Mouse (Mus musculus) megakaryocyte, adult 5-6 weeks (primary cell): ENCODE measurements at regions not wholly inside any gene's neighbourhood (a gene's known extent, or its start where the extent isn't known, plus 50 kb on each side); places are given as distances from the start of the nearest gene placed in this dataset.

ENCODE experiments used
- ATAC-seq: 2 replicates; pipeline ENCODE4 v1.8.0; 2016; ENCODE audit warnings: mild to moderate bottlenecking, inconsistent platforms; ENCODE audit not compliant: poor library complexity, severe bottlenecking

DNA sequence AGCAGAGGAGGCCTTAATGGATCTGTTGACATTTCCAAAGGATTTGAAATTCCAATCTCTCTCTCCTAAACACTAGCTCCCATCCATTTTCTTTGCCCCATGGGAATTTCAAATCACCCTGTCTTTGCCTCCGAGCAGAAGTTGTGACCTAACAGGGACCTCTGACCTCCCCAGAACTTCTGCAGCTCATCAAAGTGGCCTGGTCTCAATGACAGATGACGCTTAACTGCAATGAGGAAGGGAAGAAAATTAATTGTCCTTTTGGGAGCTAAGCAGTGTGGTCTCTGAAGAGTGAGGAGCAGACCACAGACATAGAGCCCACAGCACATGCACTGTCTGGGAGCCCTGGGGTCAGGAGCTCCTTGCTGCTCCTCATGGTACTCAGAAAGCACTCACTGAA is 155.3 kb downstream of the Tox3 start:
- no peak for ATAC-seq

DNA sequence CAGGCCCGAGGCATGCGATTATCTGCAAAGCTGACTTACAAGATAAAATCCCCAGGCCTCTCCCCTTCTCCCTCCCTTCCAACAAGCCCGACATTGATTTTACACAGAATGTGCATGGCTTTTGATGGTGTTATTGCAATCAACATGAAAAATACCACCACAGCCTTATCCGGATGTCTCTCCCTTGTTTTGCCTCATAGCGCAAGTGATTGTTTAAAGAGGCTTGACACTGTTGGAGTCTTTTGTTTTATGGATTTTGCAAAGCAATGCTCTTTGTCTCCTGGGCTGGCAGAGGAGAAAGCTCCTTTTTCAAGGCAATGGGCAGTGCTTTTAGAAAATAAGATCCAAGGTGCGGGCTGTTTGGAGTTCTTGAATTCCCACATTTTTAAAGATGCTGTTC is 165.3 kb downstream of the Tox3 start:
- ATAC-seq = no peak

DNA sequence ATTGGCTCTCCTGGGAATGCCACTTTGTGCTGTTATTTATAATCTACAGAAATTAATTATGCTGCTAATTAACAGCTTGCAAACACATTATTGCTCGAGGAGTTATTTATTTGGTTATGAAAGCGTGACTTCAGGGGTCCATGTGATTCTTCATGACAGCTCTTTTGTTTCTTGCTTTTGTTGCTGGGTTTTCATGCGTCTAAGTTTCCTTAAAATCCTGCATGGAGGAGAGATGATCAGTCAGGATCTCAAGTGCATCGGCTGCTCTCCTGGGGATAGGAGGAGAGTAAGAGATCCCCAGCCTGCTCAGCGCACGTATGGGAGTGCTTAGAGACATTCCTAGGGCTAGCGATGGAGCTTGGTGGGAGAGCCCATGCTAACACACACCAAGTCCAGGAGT is 171.4 kb downstream of the Tox3 start:
- no peak for ATAC-seq

DNA sequence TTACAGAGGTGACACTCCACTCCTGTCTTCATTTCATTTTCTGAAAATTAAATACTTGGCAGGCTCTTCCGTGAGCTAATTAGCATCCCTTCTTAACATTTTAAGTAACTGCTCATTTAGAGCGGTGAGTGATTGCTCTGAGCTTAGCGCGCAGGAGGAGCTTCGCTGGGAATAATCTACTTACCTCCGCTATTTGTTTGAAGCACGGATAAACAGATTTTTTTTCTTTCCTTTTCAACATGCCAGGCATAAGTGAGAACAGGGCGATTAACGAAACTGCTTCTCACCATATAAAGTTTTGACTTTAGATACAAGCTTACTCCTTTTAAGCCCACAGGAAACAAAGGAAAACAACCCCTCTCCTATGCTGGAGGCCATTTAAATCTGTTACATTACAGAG is 171.8 kb downstream of the Tox3 start:
- no peak for ATAC-seq

GRCm38 (mm10) chr8:90166639-90167038 is 181.5 kb downstream of the Tox3 start:
- no peak for ATAC-seq

DNA sequence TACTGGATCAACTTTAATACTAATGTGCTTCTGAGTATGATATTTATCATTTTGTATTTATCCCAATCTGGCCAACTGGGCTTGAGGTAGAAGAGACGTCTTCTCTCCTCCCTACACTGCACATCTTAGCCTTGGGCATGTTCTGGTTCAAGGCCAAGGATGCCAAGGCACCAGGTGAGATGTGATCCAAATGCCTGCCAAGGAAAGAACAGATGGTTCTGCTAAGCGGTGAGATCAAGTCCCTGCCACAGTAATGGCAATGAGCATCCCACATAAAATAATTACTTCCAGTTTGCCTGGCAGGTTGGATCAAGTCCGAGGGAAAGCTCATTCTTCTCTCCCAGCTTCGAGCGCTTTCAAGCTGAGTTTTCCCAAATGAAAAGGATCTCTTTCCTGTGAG is 196.7 kb downstream of the Tox3 start:
- no peak for ATAC-seq

DNA sequence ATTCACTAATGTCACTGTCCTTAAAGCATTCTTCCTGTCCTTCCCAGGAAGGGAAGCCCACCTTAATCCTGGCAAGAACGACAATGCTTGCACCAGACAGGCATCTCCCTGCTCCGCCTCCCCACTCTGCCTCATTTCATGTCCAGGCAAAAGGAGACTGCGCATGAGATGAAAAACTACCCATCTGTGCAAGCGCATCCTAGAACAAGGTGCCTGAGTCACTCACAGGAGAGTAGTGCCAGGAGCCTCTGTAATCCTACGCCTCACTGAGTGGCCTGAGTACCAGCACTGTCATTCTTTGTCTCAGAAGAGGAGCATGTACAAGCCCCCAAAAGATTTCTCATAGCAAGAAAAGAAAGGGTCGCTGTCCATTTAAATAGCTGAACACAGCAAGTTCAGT is 198.2 kb downstream of the Tox3 start:
- ATAC-seq = no peak

GRCm38 (mm10) chr8:90134626-90135025 is 213.5 kb downstream of the Tox3 start:
- ATAC-seq = no peak

DNA sequence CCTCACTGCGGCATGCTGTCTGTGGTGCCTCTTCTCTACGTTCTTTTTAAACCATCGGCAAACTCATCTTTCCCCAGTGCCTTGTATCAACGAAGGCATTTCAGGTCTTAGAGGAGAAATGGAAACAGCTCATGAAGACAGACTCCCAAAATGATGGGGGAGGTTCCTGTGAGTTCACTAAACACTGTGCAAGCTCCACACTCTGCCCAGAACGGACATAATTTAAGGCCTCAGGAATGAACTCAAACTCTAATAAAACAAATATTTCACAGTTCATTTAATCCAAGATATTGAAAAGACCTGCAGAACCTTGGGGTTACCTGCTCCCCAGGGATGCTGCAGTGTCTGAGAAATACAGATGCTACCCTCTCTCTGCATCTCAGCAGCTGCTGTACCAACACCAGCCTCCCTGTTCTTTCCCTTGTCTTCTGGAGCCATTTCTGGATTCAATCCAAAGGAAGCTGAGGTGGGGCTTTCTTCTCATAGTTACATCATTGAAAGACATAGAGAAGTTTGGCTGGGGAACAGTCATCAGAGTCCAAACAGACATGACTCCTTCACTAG is 217.4 kb downstream of the Tox3 start:
- no peak for ATAC-seq

DNA sequence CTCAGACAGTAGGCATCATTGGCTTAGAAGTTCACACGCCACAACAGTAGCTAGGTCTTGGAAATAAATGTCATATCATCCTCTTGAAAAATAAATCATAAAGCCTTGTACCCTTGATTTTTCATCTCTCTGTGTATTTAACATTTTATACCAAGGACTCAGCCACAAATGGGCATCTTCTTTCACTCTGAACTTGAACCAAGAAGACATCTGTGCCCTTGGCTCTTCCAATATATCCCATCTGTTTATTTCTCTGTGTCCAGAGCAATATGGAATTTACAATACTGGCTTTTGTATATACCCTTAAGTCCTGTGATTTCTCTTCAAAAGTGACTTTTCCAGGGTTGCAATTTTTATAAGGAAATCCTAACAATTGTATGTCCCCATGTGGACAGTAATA is 222.7 kb downstream of the Tox3 start:
- ATAC-seq = no peak

- ATAC-seq = no peak
Observed at GRCm38 (mm10) chr8:90123101-90123500, 225.0 kb downstream of the Tox3 start.

- no peak for ATAC-seq
Observed at GRCm38 (mm10) chr8:90121935-90122334, 226.2 kb downstream of the Tox3 start.

GRCm38 (mm10) chr8:90121017-90121416 is 227.1 kb downstream of the Tox3 start:
- no peak for ATAC-seq

DNA sequence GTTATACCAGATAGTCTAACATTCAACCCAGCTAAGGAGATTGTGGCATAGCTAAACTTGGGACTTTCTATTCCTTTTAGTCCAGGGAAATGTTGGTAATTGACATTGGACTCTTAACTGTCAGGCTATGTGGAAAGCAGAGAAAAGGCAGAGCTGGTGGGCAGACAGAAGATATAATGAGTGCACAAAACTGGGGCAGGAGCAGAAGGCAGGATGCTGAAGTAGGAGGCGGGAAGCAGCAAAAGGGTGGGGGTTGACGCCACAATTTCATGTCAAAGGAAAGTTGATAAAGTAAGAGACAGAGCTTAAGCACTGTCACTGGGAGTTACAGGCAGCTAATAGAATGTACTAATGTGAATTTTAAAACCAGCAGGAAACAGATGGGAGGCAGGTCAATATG is 232.7 kb downstream of the Tox3 start:
- ATAC-seq = no peak

DNA sequence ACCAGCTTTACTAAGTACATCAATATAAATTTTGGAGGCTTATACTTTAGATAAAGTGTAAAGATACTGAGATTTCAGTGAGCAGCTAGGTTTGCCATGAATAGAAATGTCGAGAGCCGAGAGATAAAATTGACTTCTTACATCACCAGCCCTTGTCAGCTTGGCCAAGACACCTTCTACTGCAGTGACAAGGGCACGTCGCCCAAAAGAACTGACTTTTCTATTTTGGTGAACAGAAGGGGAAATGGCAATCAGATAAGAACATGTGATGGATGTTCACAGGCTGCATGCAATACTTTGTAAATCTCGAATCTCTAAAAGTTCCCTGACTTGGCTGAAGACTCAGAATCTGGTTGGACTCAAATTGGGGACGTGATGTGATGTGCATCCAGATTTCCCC is 247.6 kb downstream of the Tox3 start:
- no peak for ATAC-seq

GRCm38 (mm10) chr8:90082630-90083029 is 265.5 kb downstream of the Tox3 start:
- no peak for ATAC-seq

- ATAC-seq = no peak
Observed at GRCm38 (mm10) chr8:90076381-90076780, 271.8 kb downstream of the Tox3 start.

GRCm38 (mm10) chr8:90075796-90076195 is 272.3 kb downstream of the Tox3 start:
- no peak for ATAC-seq

DNA sequence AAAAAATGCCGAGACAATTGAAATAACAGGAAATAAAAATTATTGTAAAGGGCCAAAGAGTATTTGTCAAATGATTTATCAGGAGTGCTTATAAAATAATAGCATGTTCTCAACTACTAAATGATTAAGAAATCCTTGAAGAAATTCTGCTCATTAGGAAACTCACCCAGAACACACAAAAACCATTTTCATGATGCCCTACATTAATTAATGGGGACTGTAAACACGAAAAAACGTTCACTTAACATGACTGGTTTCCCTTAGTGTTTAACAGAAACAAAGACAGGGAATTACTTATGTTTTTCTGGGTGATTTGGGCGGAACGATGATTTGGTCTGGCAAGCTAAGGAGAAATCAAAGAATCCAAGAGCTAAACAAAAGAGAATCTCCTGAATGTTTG is 278.1 kb downstream of the Tox3 start:
- no peak for ATAC-seq

DNA sequence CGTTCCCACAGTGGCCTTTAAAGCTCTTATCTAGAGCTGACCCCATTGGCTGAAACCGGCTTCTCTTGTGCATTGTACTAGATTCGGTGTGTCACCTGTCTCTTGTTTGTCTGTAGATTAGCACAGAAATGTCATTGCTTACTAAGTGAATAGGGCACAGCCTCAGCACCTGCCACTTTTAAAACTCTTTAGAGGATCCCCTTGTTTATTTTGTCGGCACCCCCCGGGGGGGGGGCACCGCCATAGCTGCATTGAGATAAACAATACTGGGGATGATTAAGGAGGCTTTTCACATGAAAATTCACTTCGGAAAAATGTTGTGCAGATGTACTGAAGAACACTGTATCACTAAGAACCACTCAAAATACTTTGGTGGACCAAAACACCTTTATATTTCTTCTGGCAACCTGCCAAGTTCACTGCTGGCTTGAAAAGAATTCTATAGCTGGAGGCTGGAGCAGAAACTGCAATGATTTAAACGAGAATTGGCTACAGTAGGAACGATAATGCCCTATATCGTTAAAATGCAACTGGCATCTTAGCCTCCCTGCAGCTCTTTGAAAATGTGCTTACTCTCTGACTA is 278.6 kb downstream of the Tox3 start:
- ATAC-seq = no peak

DNA sequence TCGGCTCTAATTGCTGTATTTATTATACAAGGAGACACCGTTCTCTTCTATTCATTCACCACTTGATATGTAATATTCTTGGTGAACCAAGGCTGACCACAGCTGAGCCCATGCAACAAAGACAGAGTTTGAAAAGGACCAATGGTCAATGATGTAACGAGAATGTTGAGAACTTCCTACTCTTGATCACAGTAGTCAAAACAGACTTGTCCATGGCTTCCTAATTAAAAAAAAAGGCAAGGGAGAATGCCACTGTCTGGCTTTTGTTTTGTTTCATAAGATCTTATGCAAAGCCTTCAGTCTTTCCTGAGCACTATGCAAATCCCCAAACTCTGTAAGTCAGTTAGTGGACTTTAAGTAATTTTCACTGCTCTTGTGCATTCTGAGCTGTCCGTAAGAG is 279.7 kb downstream of the Tox3 start:
- no peak for ATAC-seq

DNA sequence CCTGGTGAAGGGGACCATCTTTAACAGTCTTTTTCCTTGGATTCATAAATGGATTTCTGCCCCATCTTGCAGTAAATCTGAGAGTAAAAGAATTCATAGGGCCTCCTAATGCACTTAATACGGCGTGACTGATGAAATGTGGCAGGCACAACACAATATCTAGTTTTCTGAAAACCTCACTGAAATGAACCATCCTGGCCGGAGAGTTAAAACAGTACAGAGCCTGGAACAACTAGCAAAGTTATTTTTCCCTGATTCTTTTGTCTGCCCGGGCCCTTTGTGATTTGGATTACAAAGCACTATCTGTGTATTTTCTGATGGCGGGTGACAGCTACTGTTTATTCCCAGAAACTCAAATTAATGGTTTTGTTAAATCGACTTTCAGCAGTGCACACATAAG is 283.8 kb downstream of the Tox3 start:
- no peak for ATAC-seq

DNA sequence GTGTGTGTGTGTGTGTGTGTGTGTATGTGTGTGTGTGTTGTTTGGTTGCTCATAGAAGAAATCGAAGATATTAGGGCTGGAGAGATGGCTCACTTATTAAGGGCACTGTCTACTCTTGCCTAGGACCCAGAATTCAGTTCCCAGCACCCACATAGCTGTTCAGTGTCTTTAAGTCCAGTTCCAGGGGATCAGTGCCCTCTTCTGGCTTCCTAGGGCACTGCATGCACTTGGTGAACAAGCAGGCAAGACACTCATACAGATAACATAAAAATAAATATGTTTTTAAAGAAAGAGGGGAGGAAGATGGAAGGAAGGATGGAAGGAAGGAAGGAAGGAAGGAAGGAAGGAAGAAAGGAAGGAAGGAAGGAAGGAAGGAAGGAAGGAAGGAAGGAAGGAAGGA is 284.9 kb downstream of the Tox3 start:
- no peak for ATAC-seq
